Mouse (Mus musculus): ENCODE measurements around the gene Npm1.

- TF ChIP-seq CTCF (IDR thresholded peaks at IDR 0.05): no peak
- TF ChIP-seq POLR2A (IDR thresholded peaks at IDR 0.05; ENCODE audit: insufficient read depth, low read depth, low read length): no peak
Measured at GRCm38 (mm10) chr11:33149453-33149852, 13.6 kb downstream of the Npm1 start.

All from heart, adult 2 months (tissue).